Mouse (Mus musculus) CH12.LX (cell line): ENCODE measurements around the gene Glis3.

Experiments
- CTCF ChIP-seq, 2 experiments: IDR thresholded peaks in 1 of 2; conservative IDR thresholded peaks in 1 of 2; 2 replicates each; pipeline ENCODE4 v1.5.1; 2011 to 2012; ENCODE audit warnings: low read depth in 2 of 2, low read length in 2 of 2, improper control_type of control experiment in 1 of 2, inconsistent platforms in 1 of 2, mild to moderate bottlenecking in 1 of 2, moderate library complexity in 1 of 2
- MAX ChIP-seq: IDR thresholded peaks from 2 replicates; pipeline ENCODE4 v1.6.1; 2011; ENCODE audit warnings: low read length, improper control_type of control experiment
- MAZ ChIP-seq: IDR thresholded peaks from 2 replicates; pipeline ENCODE4 v1.6.1; 2012; ENCODE audit warnings: low read depth, mild to moderate bottlenecking, inconsistent platforms, low read length, improper control_type of control experiment, moderate library complexity
- ZC3H11A ChIP-seq: IDR thresholded peaks from 2 replicates; pipeline ENCODE4 v1.6.1; 2012; ENCODE audit warnings: low read depth, mild to moderate bottlenecking, inconsistent platforms, low read length, improper control_type of control experiment

DNA sequence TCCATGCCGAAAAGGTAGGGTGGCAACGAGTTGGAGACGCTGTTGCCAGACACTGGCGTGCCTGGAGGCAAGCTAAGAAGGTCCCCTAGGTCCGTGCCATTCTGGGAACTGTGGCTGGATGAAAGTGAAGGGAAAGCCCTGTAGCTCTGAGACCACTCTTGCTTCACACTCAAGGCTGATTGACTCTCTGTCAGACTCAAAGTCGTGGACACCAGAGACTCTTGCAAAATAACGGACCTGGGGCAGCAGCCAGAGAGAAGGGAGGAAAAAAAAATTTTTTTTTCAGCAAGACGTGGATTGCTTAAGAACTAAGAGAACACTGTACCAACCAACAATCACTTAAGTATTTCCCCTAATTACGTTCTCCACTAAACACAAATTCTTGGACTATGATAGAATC lies 148.1 kb downstream of the Glis3 start:
- TF ChIP-seq MAX: no peak
- TF ChIP-seq MAZ: no peak
- no peak for TF ChIP-seq ZC3H11A
- no peak for TF ChIP-seq CTCF (conservative IDR thresholded peaks at IDR 0.05 in 1 of 2, IDR thresholded peaks at IDR 0.05 in 1 of 2; ENCODE audit: low read depth in 2 of 2, low read length in 2 of 2)
